Mouse (Mus musculus) megakaryocyte, embryonic 14.5 days (primary cell): ENCODE data around the gene Pfkfb2. TPM values are rescaled to one million over a fixed set of nuclear protein-coding genes. Genes with fewer than 3 reads are reported as not detected.
"Not testable (repeated sequence)": the region's sequence is repeated elsewhere in the genome, so short reads cannot be mapped to it uniquely, and the experiment has no call there.

Experiments
- H3K27me3 ChIP-seq: replicated peaks from 2 replicates; pipeline ENCODE3; 2012; ENCODE audit warnings: inconsistent platforms
- H3K36me3 ChIP-seq: replicated peaks from 2 replicates; pipeline ENCODE3; 2012; ENCODE audit warnings: low read length, inconsistent platforms, mixed read lengths
- H3K4me1 ChIP-seq: 2 replicates; pipeline ENCODE4 v1.6.1; 2012; ENCODE audit warnings: inconsistent platforms
- H3K4me3 ChIP-seq: replicated peaks from 2 replicates; pipeline ENCODE3; 2012; ENCODE audit warnings: moderate library complexity, mild to moderate bottlenecking, inconsistent platforms
- H3K9me3 ChIP-seq: 2 replicates; pipeline ENCODE4 v1.6.1; 2012; ENCODE audit warnings: inconsistent platforms
- FLI1 ChIP-seq: IDR thresholded peaks from 2 replicates; pipeline ENCODE4 v1.6.1; 2012; ENCODE audit warnings: low read length, inconsistent platforms, mixed read lengths
- GATA1 ChIP-seq: IDR thresholded peaks from 3 replicates; pipeline ENCODE4 v1.6.1; 2012; ENCODE audit warnings: mixed read lengths, low read length, inconsistent platforms, borderline replicate concordance
- polyA plus RNA-seq: library from polyadenylated mRNA; stranded (reverse); fragments of >175 nt; gene quantifications from 2 replicates; pipeline ENCODE4 v1.2.3, GENCODE M21; 2012; ENCODE audit warnings: low replicate concordance; ENCODE audit not compliant: insufficient read depth

Gene Pfkfb2
- polyA plus RNA-seq, 1 experiment = 2.5 TPM

DNA sequence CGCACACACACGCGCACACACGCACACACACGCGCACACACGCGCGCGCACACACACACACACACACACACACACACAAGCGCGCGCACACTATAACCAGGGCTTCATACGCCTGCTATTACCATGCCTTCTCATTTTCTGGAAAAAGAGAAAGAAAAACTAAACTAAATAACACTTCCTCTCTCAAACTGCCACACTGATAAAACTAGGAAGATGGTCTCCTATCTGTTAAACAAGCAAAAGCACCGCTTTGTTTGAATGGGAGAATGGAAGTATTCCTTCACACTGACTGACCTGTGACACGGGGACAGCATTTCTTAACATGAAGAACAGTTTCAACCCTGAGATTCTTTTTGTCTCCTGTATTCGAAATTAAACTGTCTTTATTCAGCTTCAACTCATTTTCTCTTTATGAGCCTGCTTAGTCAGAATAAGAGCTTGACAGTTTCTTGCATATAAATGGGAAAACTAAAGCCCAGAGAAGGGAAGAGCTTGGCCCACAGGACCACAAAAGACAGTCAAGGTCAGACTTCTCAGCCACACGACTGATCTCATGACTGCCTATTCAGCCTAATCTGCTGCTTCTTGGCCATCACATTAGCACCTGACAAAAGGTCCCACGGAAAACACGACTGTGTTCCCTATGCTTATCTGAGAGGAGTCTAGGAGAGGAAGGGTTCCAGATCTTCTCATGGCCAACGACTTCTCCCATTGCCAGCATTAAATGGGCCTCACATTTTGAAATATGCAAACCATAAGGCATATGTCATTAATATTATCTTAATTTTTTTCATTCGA is 18.6 kb downstream of the Pfkfb2 start:
- TF ChIP-seq FLI1 (no peak), GATA1 (no peak)
- H3K27me3 ChIP-seq = no peaks in the 10 kb centered on the region
- H3K9me3 ChIP-seq = no peaks in the 10 kb centered on the region
- H3K36me3 ChIP-seq = peaks cover 90% of the 10 kb centered on the region
- no peak overlapping the region for H3K4me3 ChIP-seq
- H3K4me1 ChIP-seq = peaks cover 67% of the 10 kb centered on the region

- no peaks in the 10 kb centered on the region for H3K9me3 ChIP-seq
- peaks cover 100% of the 10 kb centered on the region for H3K36me3 ChIP-seq
- H3K27me3 ChIP-seq = no peaks in the 10 kb centered on the region
- H3K4me3 ChIP-seq = no peak overlapping the region
- H3K4me1 ChIP-seq = peaks cover 21% of the 10 kb centered on the region
- TF ChIP-seq GATA1 (no peak), FLI1 (no peak)
These were observed 25.4 kb downstream of the Pfkfb2 start for GRCm38 (mm10) chr1:130703613-130704012.

GRCm38 (mm10) chr1:130701976-130702375 is 27.1 kb downstream of the Pfkfb2 start:
- H3K36me3 ChIP-seq = peaks cover 99% of the 10 kb centered on the region
- TF ChIP-seq GATA1 = no peak
- TF ChIP-seq FLI1 = no peak
- peaks cover 21% of the 10 kb centered on the region for H3K4me1 ChIP-seq
- no peak overlapping the region for H3K4me3 ChIP-seq
- no peaks in the 10 kb centered on the region for H3K27me3 ChIP-seq
- no peaks in the 10 kb centered on the region for H3K9me3 ChIP-seq

GRCm38 (mm10) chr1:130699937-130700633 is 29.0 kb downstream of the Pfkfb2 start:
- Histone ChIP-seq H3K4me3 (no peak overlapping the region), H3K36me3 (peaks cover 99% of the 10 kb centered on the region), H3K9me3 (no peaks in the 10 kb centered on the region), H3K4me1 (peaks cover 14% of the 10 kb centered on the region), H3K27me3 (no peaks in the 10 kb centered on the region)
- no peak for TF ChIP-seq FLI1
- TF ChIP-seq GATA1 = no peak

GRCm38 (mm10) chr1:130698601-130699000 is 30.5 kb downstream of the Pfkfb2 start:
- H3K36me3 ChIP-seq = peaks cover 95% of the 10 kb centered on the region

GRCm38 (mm10) chr1:130683905-130684304 is 45.1 kb downstream of the Pfkfb2 start:
- H3K4me3 ChIP-seq = no peak overlapping the region
- H3K27me3 ChIP-seq = peaks cover 6% of the 10 kb centered on the region
- H3K9me3 ChIP-seq = peaks cover 16% of the 10 kb centered on the region
- peaks cover 26% of the 10 kb centered on the region for H3K4me1 ChIP-seq
- H3K36me3 ChIP-seq = peaks cover 23% of the 10 kb centered on the region
- TF ChIP-seq GATA1 (no peak), FLI1 (no peak)

More at GRCm38 (mm10) chr1:130698601-130699000, 30.5 kb downstream of the Pfkfb2 start:
- Histone ChIP-seq H3K4me3 (no peak overlapping the region), H3K27me3 (no peaks in the 10 kb centered on the region), H3K4me1 (peaks cover 15% of the 10 kb centered on the region), H3K9me3 (no peaks in the 10 kb centered on the region)
- no peak for TF ChIP-seq GATA1
- TF ChIP-seq FLI1 = no peak

DNA sequence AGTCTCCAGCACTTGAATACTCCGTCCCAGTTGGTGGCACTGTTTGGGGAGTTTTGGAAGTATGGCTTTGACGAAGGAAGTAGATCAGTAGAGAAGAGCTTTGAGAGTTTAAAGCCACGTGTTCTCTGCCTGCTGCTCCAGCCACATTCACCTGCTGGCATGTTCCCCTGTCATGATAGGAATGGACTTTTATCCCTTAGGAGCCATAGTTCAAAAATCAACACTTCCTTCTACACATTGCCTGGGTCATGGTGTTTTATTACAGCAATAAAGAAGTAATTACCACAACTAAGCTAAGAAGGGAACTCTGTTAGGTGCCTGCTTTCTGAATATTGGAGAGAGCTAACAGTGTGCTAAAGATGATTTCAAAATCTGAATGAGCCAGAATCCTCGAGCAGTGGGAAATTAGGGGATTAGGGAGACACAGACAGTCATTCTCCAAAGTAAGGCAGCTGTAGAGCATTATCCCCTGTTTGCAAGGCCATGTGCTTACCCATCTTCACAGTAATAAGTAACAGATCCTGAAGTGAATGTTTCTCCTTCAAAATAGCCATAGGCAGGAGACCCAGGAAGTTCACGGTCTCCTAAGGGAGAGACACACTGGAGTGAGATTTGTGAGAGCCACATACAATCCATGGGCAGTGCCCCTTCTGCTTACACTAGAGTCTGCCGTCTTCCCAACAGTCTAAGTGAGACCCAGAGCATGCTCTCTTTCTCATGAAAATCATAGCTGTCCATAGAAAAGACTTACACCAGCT is 47.2 kb downstream of the Pfkfb2 start:
- H3K9me3 ChIP-seq = 0 out of 2 replicates have a peak, but pooled peaks cover 3% of the 10 kb centered on the region
- H3K27me3 ChIP-seq = peaks cover 6% of the 10 kb centered on the region

GRCm38 (mm10) chr1:130681075-130681474 is 48.0 kb downstream of the Pfkfb2 start:
- Histone ChIP-seq H3K4me3 (no peak overlapping the region), H3K36me3 (no peaks in the 10 kb centered on the region), H3K4me1 (peaks cover 26% of the 10 kb centered on the region), H3K9me3 (0 out of 2 replicates have a peak, but pooled peaks cover 3% of the 10 kb centered on the region), H3K27me3 (peaks cover 6% of the 10 kb centered on the region)
- TF ChIP-seq GATA1 (no peak), FLI1 (no peak)

More for the DNA sequence above, 47.2 kb downstream of the Pfkfb2 start:
- Histone ChIP-seq H3K36me3 (peaks cover 4% of the 10 kb centered on the region), H3K4me1 (peaks cover 26% of the 10 kb centered on the region), H3K4me3 (no peak overlapping the region)
- TF ChIP-seq FLI1 (no peak), GATA1 (no peak)

GRCm38 (mm10) chr1:130678551-130678950 is 50.5 kb downstream of the Pfkfb2 start:
- Histone ChIP-seq H3K27me3 (peaks cover 7% of the 10 kb centered on the region), H3K9me3 (no peaks in the 10 kb centered on the region), H3K4me3 (no peak overlapping the region), H3K36me3 (no peaks in the 10 kb centered on the region), H3K4me1 (peaks cover 18% of the 10 kb centered on the region)
- TF ChIP-seq GATA1 (no peak), FLI1 (no peak)

GRCm38 (mm10) chr1:130663576-130663975 is 65.5 kb downstream of the Pfkfb2 start:
- not testable (repeated sequence) for H3K4me1 ChIP-seq, H3K4me3 ChIP-seq, H3K9me3 ChIP-seq, H3K27me3 ChIP-seq, H3K36me3 ChIP-seq
